Mouse (Mus musculus) heart, embryonic 11.5 days (tissue): ENCODE data around the gene Diras1. TPM values are rescaled to one million over a fixed set of nuclear protein-coding genes. Genes with fewer than 3 reads are reported as not detected.
A peak's percentile ranks its signal among the peaks of the same experiment; 100 is the strongest.
"Not testable (repeated sequence)": the region's sequence is repeated elsewhere in the genome, so short reads cannot be mapped to it uniquely, and the experiment has no call there.

Experiments
- ATAC-seq: fragments of 200-750 bp; cut with Nextera tagmentation; replicated peaks from 2 replicates; pipeline ENCODE4 v1.8.0; 2017; ENCODE audit warnings: moderate library complexity; ENCODE audit not compliant: insufficient number of reproducible peaks, low FRiP score, low TSS enrichment
- H3K27ac ChIP-seq: fragments of 300-500 bp; sonication (generic); 2 replicates; pipeline ENCODE4 v1.5.1; 2014; ENCODE audit warnings: mild to moderate bottlenecking, low read depth, low read length
- H3K27me3 ChIP-seq: fragments of 300-500 bp; sonication (generic); 2 replicates; pipeline ENCODE4 v1.6.1; 2014; ENCODE audit warnings: mild to moderate bottlenecking, low read length, mixed read lengths; ENCODE audit not compliant: control insufficient read depth, insufficient read depth
- H3K36me3 ChIP-seq: fragments of 300-500 bp; sonication (generic); 2 replicates; pipeline ENCODE4 v1.6.1; 2014; ENCODE audit warnings: mild to moderate bottlenecking, low read length, moderate library complexity, mixed read lengths; ENCODE audit not compliant: control insufficient read depth, insufficient read depth
- H3K4me1 ChIP-seq: fragments of 300-500 bp; sonication (generic); 2 replicates; pipeline ENCODE4 v1.6.1; 2014; ENCODE audit warnings: low read length; ENCODE audit not compliant: control insufficient read depth, insufficient read depth
- H3K4me2 ChIP-seq: fragments of 300-500 bp; sonication (generic); 2 replicates; pipeline ENCODE4 v1.6.1; 2014; ENCODE audit warnings: mild to moderate bottlenecking, moderate library complexity
- H3K4me3 ChIP-seq: fragments of 300-500 bp; sonication (generic); 2 replicates; pipeline ENCODE4 v1.5.1; 2014; ENCODE audit warnings: low read depth, low read length
- H3K9ac ChIP-seq: fragments of 300-500 bp; sonication (generic); 2 replicates; pipeline ENCODE4 v1.6.1; 2014; ENCODE audit warnings: mild to moderate bottlenecking, low read depth, low read length, moderate library complexity
- H3K9me3 ChIP-seq: fragments of 300-500 bp; sonication (generic); replicated peaks from 2 replicates; pipeline ENCODE4 v1.6.1; 2016; ENCODE audit warnings: low read length; ENCODE audit not compliant: control insufficient read depth
- WGBS: fragments of 180-500 bp; shearing (Covaris S2); extraction: QIAGEN DNeasy Blood & Tissue Kit; methylation state at CpG from one replicate; pipeline ENCODE4 v1.1.7; 2014; ENCODE audit not compliant: insufficient replicate concordance; 5-methylcytosine and 5-hydroxymethylcytosine counted together
- polyA plus RNA-seq: library from polyadenylated mRNA; unstranded; fragments of >200 nt; fragmentation: Nextera tagmentation; extraction: Ambion mirVana; gene quantifications from 2 replicates; pipeline ENCODE4 v1.2.1, GENCODE M21; 2014

Gene Diras1
- 0.13 TPM in 1 of 2 replicates, not detected in the other for polyA plus RNA-seq

DNA sequence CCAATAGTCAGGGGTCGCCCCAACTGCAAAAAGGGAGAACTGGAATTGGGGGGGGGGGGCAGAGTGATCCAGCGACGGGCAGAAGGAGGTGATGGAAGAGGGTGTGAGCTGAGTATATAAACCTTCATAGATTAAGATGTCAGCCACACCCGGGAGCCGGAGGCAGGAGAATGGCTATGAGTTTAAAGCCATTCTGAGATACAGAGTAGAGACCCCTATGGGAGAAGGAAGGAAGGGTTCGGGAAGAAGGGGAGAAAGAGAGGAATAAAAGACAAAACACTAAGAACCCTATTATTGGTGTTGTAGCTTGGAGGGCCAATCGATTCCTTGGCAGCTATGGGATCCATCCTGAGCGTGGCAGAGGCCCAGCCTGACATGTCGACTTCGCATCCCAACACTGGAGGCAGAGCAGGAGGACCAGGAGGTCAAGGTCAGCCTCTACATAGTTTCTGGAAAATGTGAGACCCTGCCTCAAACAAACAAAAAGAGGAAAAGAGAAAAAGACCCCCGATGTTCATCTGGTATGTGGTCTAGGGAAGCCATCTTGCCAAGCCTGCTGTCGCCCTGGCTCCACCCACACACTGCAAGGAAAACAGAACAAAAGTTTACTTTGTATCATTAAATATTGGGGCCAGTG lies at the start of gene Diras1:
Gene Diras1 (minus strand): TSS at position 24 of the 637 bp plus-strand sequence.
- H3K9ac ChIP-seq: no peak within 1 kb of the TSS
- peaks cover 48% of the 10 kb centered on the region for H3K27me3 ChIP-seq
- peak within 1 kb of the TSS; percentile 57 for H3K4me2 ChIP-seq
- peaks cover 10% of the 10 kb centered on the region; the same call in 1 of the 2 replicates for H3K4me1 ChIP-seq
- H3K9me3 ChIP-seq: no peaks in the 10 kb centered on the region
- no peak; the same call in 1 of the 2 replicates for ATAC-seq
- 0 out of 2 replicates have a peak, but pooled peaks cover 2% of the 10 kb centered on the region for H3K36me3 ChIP-seq
- no peak within 1 kb of the TSS for H3K27ac ChIP-seq
- peak within 1 kb of the TSS; percentile 26 for H3K4me3 ChIP-seq
- 53% methylated on average over 12 of the region's 12 CpGs for WGBS

DNA sequence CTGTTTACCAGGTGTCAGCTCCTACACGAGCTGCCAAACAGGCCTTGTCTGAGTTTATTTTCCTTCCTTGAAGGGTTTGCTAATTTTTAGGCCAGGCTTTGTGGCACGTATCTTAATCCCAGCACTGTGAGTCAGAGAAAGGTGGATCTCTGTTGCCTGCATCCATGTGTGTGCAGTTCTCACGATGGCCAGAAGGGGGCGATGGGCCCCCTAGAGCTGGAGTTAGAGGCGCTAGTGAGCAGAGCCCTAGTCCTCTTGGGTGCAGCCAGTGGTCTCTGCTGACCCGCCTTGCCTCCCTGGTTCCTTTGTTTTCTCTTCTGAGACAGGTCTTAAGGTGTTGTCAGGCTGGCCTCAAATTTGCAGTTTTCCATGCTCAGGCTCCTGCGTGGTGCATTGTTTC lies 48.0 kb upstream of the Diras1 start:
- no peak overlapping the region for H3K4me2 ChIP-seq
- 59% methylated on average over 7 of the region's 7 CpGs for WGBS
- no peak overlapping the region for H3K9ac ChIP-seq
- H3K27ac ChIP-seq: no peak overlapping the region
- H3K4me3 ChIP-seq: no peak overlapping the region
- no peaks in the 10 kb centered on the region for H3K9me3 ChIP-seq
- no peak for ATAC-seq
- no peaks in the 10 kb centered on the region for H3K27me3 ChIP-seq
- peaks cover 23% of the 10 kb centered on the region for H3K36me3 ChIP-seq
- H3K4me1 ChIP-seq: peaks cover 6% of the 10 kb centered on the region; the same call in 1 of the 2 replicates

DNA sequence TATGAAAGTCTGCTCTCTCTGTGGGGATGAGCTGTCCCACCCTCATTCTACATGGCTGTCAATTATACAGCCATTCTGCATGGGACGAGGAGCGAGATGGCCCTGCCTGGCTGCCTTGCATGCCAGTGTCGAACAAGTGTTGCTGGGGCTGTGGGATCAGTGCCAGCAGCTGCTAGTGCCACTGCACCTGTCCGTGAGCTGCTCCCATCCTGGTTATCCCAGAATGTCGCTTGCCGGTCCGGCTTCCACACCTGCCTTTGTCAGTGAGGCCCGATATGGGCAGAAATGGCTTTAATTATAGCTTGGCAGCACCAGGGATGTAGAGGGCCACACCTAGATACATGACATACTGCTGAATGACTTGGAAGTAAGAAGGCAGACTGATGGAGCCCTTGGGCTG lies 46.8 kb upstream of the Diras1 start:
- no peak overlapping the region for H3K27ac ChIP-seq
- WGBS: 91% methylated on average over 8 of the region's 8 CpGs

DNA sequence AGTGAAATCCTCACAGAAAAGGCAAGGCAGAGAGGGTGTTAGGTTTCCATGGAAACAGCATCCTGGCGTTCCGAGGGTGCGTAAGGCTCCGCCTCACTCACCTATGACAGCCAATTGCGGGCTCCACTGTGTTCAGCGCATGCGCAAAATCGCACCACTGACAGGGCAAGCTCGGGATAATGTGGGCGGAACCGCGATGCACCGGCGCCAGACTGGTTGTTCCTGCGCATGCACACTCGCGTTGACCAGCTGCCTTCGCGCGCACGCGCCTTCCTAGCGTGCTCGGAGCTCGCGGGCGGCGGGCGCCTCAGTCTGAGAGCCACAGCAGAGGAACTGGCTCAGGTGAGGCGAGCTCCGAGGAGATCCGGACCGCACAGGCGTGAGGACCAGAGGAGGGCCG lies 44.4 kb upstream of the Diras1 start, which contains the start of gene Thop1:
Gene Thop1 (plus strand): TSS at position 200 of the 400 bp plus-strand sequence.
- H3K4me3 ChIP-seq: peak within 1 kb of the TSS; percentile 63
- H3K36me3 ChIP-seq: peaks cover 12% of the 10 kb centered on the region
- H3K4me2 ChIP-seq: peak within 1 kb of the TSS; percentile 74
- H3K9me3 ChIP-seq: no peaks in the 10 kb centered on the region
- H3K4me1 ChIP-seq: peaks cover 6% of the 10 kb centered on the region; the same call in 1 of the 2 replicates
- no peak within 1 kb of the TSS for H3K27ac ChIP-seq
- H3K27me3 ChIP-seq: no peaks in the 10 kb centered on the region
- WGBS: under 1% methylated on average over 35 of the region's 35 CpGs
- peak; percentile 84 for ATAC-seq
- peak within 1 kb of the TSS; percentile 79 for H3K9ac ChIP-seq

More for the DNA sequence above, 46.8 kb upstream of the Diras1 start:
- Histone ChIP-seq H3K9ac (0 out of 2 replicates have a peak overlapping the region, but pooled peaks have one; percentile 5), H3K9me3 (no peaks in the 10 kb centered on the region), H3K36me3 (peaks cover 19% of the 10 kb centered on the region), H3K4me1 (peaks cover 6% of the 10 kb centered on the region; the same call in 1 of the 2 replicates), H3K4me2 (no peak overlapping the region), H3K27me3 (no peaks in the 10 kb centered on the region), H3K4me3 (no peak overlapping the region)
- ATAC-seq: no peak

DNA sequence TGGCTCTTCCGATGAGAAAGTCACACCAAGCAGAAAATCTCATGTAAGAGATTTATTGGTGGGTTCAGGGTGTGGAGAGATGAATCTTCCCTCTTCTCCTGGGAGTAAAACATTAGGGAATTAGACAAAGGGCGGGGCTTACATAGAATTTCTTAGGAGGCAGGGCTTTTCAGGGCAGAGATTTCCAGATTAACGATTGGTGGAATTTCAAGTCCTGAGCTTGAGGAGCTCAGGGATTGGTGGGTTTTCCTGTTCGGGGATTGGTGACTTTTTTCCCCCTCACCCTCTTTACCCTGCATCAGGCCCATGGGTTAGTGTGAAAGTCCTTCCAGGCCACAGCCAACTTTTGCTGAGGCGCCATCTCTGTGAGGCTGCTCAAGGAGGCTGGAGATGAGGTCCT lies 43.2 kb upstream of the Diras1 start:
- WGBS: 68% methylated on average over 5 of the region's 5 CpGs
- no peak for ATAC-seq

DNA sequence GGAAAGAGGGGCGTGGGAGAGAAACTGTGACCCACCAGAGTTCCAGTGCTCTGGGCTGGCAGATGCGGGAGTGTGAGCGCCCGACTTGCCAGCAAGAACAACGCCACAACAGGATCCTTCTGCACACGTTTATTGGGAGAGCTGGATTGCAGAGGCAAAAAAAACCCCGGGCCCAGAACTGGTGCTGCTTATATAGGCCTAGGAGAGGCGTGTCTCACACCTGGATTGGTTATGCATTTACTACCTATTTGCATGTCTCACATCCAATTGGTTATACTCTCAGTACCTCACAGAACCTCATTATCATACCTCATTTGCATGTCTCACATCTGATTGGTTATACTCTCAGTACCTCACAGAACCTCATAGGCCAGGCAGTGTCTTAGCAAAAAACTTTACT lies 39.1 kb upstream of the Diras1 start:
- not testable (repeated sequence) for H3K4me1 ChIP-seq, H3K4me2 ChIP-seq, ATAC-seq, H3K27ac ChIP-seq, H3K36me3 ChIP-seq, H3K27me3 ChIP-seq, H3K9me3 ChIP-seq, H3K9ac ChIP-seq, H3K4me3 ChIP-seq
- WGBS: 81% methylated on average over 8 of the region's 8 CpGs

More for the DNA sequence above, 43.2 kb upstream of the Diras1 start:
- no peaks in the 10 kb centered on the region for H3K9me3 ChIP-seq
- peaks cover 8% of the 10 kb centered on the region for H3K36me3 ChIP-seq
- H3K9ac ChIP-seq: no peak overlapping the region
- no peak overlapping the region for H3K4me2 ChIP-seq
- H3K27ac ChIP-seq: no peak overlapping the region
- H3K27me3 ChIP-seq: no peaks in the 10 kb centered on the region
- H3K4me1 ChIP-seq: peaks cover 6% of the 10 kb centered on the region; the same call in 1 of the 2 replicates
- H3K4me3 ChIP-seq: no peak overlapping the region

DNA sequence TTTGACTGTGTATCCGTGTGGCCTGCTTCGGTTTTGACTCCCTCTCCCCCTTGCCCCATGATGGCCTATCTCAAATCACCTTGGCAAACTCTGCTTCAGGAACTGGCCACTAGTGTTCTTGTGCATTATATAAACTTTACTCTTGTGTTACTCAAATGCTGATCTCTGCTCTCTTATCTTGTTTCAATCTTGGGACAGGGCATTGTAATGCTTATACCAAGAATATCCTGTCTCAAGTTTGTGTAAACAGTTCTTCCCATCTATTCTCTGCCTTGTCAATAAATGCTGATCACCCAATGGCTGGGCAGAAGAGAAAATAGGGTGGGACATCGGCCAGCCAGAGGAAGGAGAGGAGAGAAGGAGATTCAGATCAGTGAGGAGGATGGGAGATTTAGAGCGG lies 37.2 kb upstream of the Diras1 start:
- Histone ChIP-seq H3K27me3 (no peaks in the 10 kb centered on the region), H3K4me2 (no peak overlapping the region), H3K9ac (no peak overlapping the region), H3K4me3 (no peak overlapping the region), H3K36me3 (no peaks in the 10 kb centered on the region), H3K27ac (no peak overlapping the region), H3K9me3 (no peaks in the 10 kb centered on the region), H3K4me1 (peaks cover 11% of the 10 kb centered on the region)
- ATAC-seq: no peak
- 61% methylated on average over 4 of the region's 4 CpGs for WGBS

DNA sequence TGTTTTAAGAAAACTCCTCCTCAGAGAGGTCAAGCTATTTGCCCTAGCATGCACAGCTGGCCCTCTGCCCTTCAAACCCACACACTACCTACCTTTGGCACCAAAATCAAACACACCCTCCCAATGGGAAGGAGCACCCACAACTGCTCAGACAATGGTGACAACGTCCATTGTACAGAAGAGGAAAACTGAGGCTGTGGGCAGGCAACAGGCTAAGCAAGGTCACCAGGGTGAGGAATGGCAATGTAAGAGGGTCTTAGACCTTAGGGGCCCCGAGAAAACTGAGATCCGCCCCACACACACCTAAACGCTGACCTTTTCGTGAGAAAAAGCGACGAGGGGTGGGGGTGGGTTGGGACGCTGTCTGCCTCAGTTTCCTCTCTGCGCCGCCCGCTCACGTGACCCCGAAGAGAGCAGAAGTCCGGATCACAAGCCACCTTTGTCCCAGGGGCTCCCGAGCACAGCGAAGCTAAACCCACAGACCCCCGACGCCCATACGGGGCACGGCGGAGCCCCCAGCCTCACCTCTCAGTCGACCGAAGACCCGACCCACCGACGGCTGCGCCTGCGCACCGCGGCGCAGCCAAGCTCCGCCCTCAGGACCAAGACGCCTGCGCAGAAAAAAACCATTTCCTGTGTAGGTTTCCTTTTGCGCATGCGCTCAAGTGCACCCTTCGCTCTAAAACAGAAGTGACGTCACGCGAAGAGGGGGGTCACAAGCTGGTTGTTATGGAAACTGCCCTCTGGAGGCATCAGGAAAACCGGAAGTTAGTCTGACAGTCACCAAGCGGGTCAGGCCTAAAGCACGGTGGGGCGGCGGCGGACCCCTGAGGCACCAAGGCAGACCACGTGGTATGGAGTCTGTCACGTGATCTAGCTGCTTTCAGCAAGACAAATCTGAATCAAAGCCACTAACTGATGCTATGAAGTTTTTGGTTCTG lies 34.4 kb upstream of the Diras1 start, which contains the start of gene Sgta:
Gene Sgta (minus strand): TSS at position 579 of the 941 bp plus-strand sequence.
- H3K4me3 ChIP-seq: peak within 1 kb of the TSS; percentile 74
- no peaks in the 10 kb centered on the region for H3K9me3 ChIP-seq
- no peaks in the 10 kb centered on the region; the same call in 1 of the 2 replicates for H3K36me3 ChIP-seq
- ATAC-seq: peak; percentile 90
- H3K4me1 ChIP-seq: peaks cover 16% of the 10 kb centered on the region
- H3K4me2 ChIP-seq: peak within 1 kb of the TSS; percentile 87
- peak within 1 kb of the TSS; percentile 81 for H3K9ac ChIP-seq
- H3K27me3 ChIP-seq: no peaks in the 10 kb centered on the region
- under 1% methylated on average over 48 of the region's 48 CpGs for WGBS
- H3K27ac ChIP-seq: 0 out of 2 replicates have a peak within 1 kb of the TSS, but pooled peaks have one; percentile 30
